Mouse (Mus musculus): ENCODE data around the gene Wipf2. TPM values are rescaled to one million over a fixed set of nuclear protein-coding genes. Genes with fewer than 3 reads are reported as not detected.
A peak's percentile ranks its signal among the peaks of the same experiment; 100 is the strongest.

The Wipf2 gene
- total and polyA plus RNA-seq, 3 experiments = 4.0 to 9.6 (median 9.1) TPM

- Histone ChIP-seq H3K36me3 (ENCODE audit: control insufficient read depth, insufficient read depth, low read length) (no peaks in the 10 kb centered on the region), H3K27me3 (ENCODE audit: control insufficient read depth, insufficient read depth, low read length) (no peaks in the 10 kb centered on the region), H3K4me3 (no peak overlapping the region), H3K4me1 (ENCODE audit: control insufficient read depth, insufficient read depth, low read length) (peaks cover 1% of the 10 kb centered on the region; the same call in 1 of the 2 replicates), H3K9ac (ENCODE audit: low read depth, low read length) (no peak overlapping the region), H3K27ac (no peak overlapping the region), H3K79me2 (replicated peaks; ENCODE audit: control insufficient read depth, insufficient read depth, low read length) (no peaks in the 10 kb centered on the region)
- TF ChIP-seq POLR2A (IDR thresholded peaks at IDR 0.05; ENCODE audit: insufficient read depth, low read depth, low read length) (no peak), EP300 (IDR thresholded peaks at IDR 0.05; ENCODE audit: insufficient read depth, low read depth, low read length) (no peak), CTCF (IDR thresholded peaks at IDR 0.05) (no peak)
- no peak for DNase-seq
- WGBS = 46% methylated on average over 4 of the region's 4 CpGs
- intact Hi-C loops (cut with DNase I) = loop anchor here (5.0 kb wide), 1 partner anchor 203 kb away; the partner anchor contains the start of gene Csf3
Measured at GRCm38 (mm10) chr11:98905583-98905982, 42.1 kb downstream of the Wipf2 start.

- H3K27me3 ChIP-seq (ENCODE audit: control insufficient read depth, insufficient read depth, low read length) = no peaks in the 10 kb centered on the region
- H3K4me1 ChIP-seq (ENCODE audit: control insufficient read depth, insufficient read depth, low read length) = peaks cover 1% of the 10 kb centered on the region; the same call in 1 of the 2 replicates
- no peak for DNase-seq
- no peaks in the 10 kb centered on the region for H3K79me2 ChIP-seq (replicated peaks; ENCODE audit: control insufficient read depth, insufficient read depth, low read length)
- TF ChIP-seq CTCF (IDR thresholded peaks at IDR 0.05) (no peak), EP300 (IDR thresholded peaks at IDR 0.05; ENCODE audit: insufficient read depth, low read depth, low read length) (no peak), POLR2A (IDR thresholded peaks at IDR 0.05; ENCODE audit: insufficient read depth, low read depth, low read length) (no peak)
- H3K27ac ChIP-seq = no peak overlapping the region; the same call in 1 of the 2 replicates
- no peaks in the 10 kb centered on the region for H3K36me3 ChIP-seq (ENCODE audit: control insufficient read depth, insufficient read depth, low read length)
- WGBS = 56% methylated on average over 5 of the region's 5 CpGs
- H3K4me3 ChIP-seq = 0 out of 2 replicates have a peak overlapping the region, but pooled peaks have one; percentile 27
- peak overlapping the region; percentile 36; the same call in 1 of the 2 replicates for H3K9ac ChIP-seq (ENCODE audit: low read depth, low read length)
- intact Hi-C loops (cut with DNase I) = loop anchor here (2.0 to 5.0 kb wide), 2 partner anchors 205 to 320 kb away; partner anchors contain the start of genes Csf3 and Ormdl3
Measured at GRCm38 (mm10) chr11:98907063-98907436, 43.6 kb downstream of the Wipf2 start.

- H3K9ac ChIP-seq (ENCODE audit: low read depth, low read length) = peak within 1 kb of the TSS; percentile 36; the same call in 1 of the 2 replicates
- H3K79me2 ChIP-seq (replicated peaks; ENCODE audit: control insufficient read depth, insufficient read depth, low read length) = no peaks in the 10 kb centered on the region
- TF ChIP-seq CTCF (IDR thresholded peaks at IDR 0.05) = no peak
- peak; percentile 15; the same call in 1 of the 2 replicates for TF ChIP-seq POLR2A (IDR thresholded peaks at IDR 0.05; ENCODE audit: insufficient read depth, low read depth, low read length)
- TF ChIP-seq EP300 (IDR thresholded peaks at IDR 0.05; ENCODE audit: insufficient read depth, low read depth, low read length) = 0 out of 2 replicates have a peak, but pooled peaks have one; percentile 8
- intact Hi-C loops (cut with DNase I) = loop anchor here (2.0 to 5.0 kb wide), 2 partner anchors 205 to 321 kb away; partner anchors contain the start of genes Csf3 and Ormdl3
- H3K36me3 ChIP-seq (ENCODE audit: control insufficient read depth, insufficient read depth, low read length) = no peaks in the 10 kb centered on the region
- peak; percentile 93 to 97 for DNase-seq
- H3K4me3 ChIP-seq = peak within 1 kb of the TSS; percentile 52
- no peaks in the 10 kb centered on the region for H3K27me3 ChIP-seq (ENCODE audit: control insufficient read depth, insufficient read depth, low read length)
- under 1% methylated on average over 49 of the region's 49 CpGs for WGBS
- peaks cover 1% of the 10 kb centered on the region; the same call in 1 of the 2 replicates for H3K4me1 ChIP-seq (ENCODE audit: control insufficient read depth, insufficient read depth, low read length)
- H3K27ac ChIP-seq = no peak within 1 kb of the TSS; the same call in 1 of the 2 replicates
Measured at GRCm38 (mm10) chr11:98907437-98908173, 44.2 kb downstream of the Wipf2 start, which contains the start of gene Cdc6. Gene Cdc6, plus strand, starts transcription at chr11:98907801.

GRCm38 (mm10) chr11:98909654-98910053 lies 46.2 kb downstream of the Wipf2 start:
- intact Hi-C loops (cut with DNase I) = loop anchor here (1.0 to 5.0 kb wide), 2 partner anchors 50 to 207 kb away; partner anchors contain the start of gene Csf3
- H3K79me2 ChIP-seq (replicated peaks; ENCODE audit: control insufficient read depth, insufficient read depth, low read length) = no peaks in the 10 kb centered on the region
- H3K27ac ChIP-seq = no peak overlapping the region
- H3K4me1 ChIP-seq (ENCODE audit: control insufficient read depth, insufficient read depth, low read length) = peaks cover 1% of the 10 kb centered on the region; the same call in 1 of the 2 replicates
- TF ChIP-seq EP300 (IDR thresholded peaks at IDR 0.05; ENCODE audit: insufficient read depth, low read depth, low read length) = no peak
- peak; percentile 84 for TF ChIP-seq CTCF (IDR thresholded peaks at IDR 0.05)
- H3K27me3 ChIP-seq (ENCODE audit: control insufficient read depth, insufficient read depth, low read length) = no peaks in the 10 kb centered on the region
- peak; percentile 63 to 70 for DNase-seq
- no peak overlapping the region for H3K4me3 ChIP-seq
- 18% methylated on average over 6 of the region's 6 CpGs for WGBS
- no peaks in the 10 kb centered on the region for H3K36me3 ChIP-seq (ENCODE audit: control insufficient read depth, insufficient read depth, low read length)
- no peak overlapping the region for H3K9ac ChIP-seq (ENCODE audit: low read depth, low read length)

GRCm38 (mm10) chr11:98910415-98910814 lies 47.0 kb downstream of the Wipf2 start:
- DNase-seq = peak; percentile 28 to 41
- Histone ChIP-seq H3K27ac (no peak overlapping the region), H3K9ac (ENCODE audit: low read depth, low read length) (no peak overlapping the region), H3K27me3 (ENCODE audit: control insufficient read depth, insufficient read depth, low read length) (no peaks in the 10 kb centered on the region), H3K4me3 (no peak overlapping the region), H3K36me3 (ENCODE audit: control insufficient read depth, insufficient read depth, low read length) (no peaks in the 10 kb centered on the region), H3K4me1 (ENCODE audit: control insufficient read depth, insufficient read depth, low read length) (peaks cover 1% of the 10 kb centered on the region; the same call in 1 of the 2 replicates), H3K79me2 (replicated peaks; ENCODE audit: control insufficient read depth, insufficient read depth, low read length) (no peaks in the 10 kb centered on the region)
- WGBS = 70% methylated on average over 11 of the region's 11 CpGs
- intact Hi-C loops (cut with DNase I) = no loop called here
- no peak for TF ChIP-seq EP300 (IDR thresholded peaks at IDR 0.05; ENCODE audit: insufficient read depth, low read depth, low read length)
- no peak for TF ChIP-seq POLR2A (IDR thresholded peaks at IDR 0.05; ENCODE audit: insufficient read depth, low read depth, low read length)
- TF ChIP-seq CTCF (IDR thresholded peaks at IDR 0.05) = no peak

Data from heart, adult 2 months (tissue).